Mouse (Mus musculus) T-helper 2 cell (primary cell): ENCODE results near the gene Gng7.

Source experiments
- in situ Hi-C: fragments of 300-600 bp; cut with MboI, MseI; formaldehyde crosslinking; loops from one replicate; pipeline ENCODE4 v1.15.1; 2025; ENCODE audit warnings: high pct_unique_total_duplicates

Gene Gng7

GRCm38 (mm10) chr10:80948570-80948969 is 66.2 kb downstream of the Gng7 start:
- in situ Hi-C loops: no loop called here

GRCm38 (mm10) chr10:80947802-80948201 is 66.9 kb downstream of the Gng7 start:
- in situ Hi-C loops: no loop called here

- in situ Hi-C loops: no loop called here
These were observed 67.9 kb downstream of the Gng7 start for GRCm38 (mm10) chr10:80946684-80947437.

- in situ Hi-C loops: no loop called here
These were observed 70.5 kb downstream of the Gng7 start for GRCm38 (mm10) chr10:80944231-80944630.

GRCm38 (mm10) chr10:80943701-80944100 is 71.0 kb downstream of the Gng7 start:
- in situ Hi-C loops: no loop called here

GRCm38 (mm10) chr10:80942919-80943318 is 71.8 kb downstream of the Gng7 start:
- in situ Hi-C loops: no loop called here

- in situ Hi-C loops: no loop called here
These were observed 73.8 kb downstream of the Gng7 start for GRCm38 (mm10) chr10:80940988-80941347.

GRCm38 (mm10) chr10:80940320-80940987 is 74.3 kb downstream of the Gng7 start:
- in situ Hi-C loops: no loop called here

GRCm38 (mm10) chr10:80939671-80940070 is 75.1 kb downstream of the Gng7 start:
- in situ Hi-C loops: loop anchor here (10.0 kb wide), 1 partner anchor 795 kb away; the partner anchor contains the start of genes Cbarp and Midn

GRCm38 (mm10) chr10:80938831-80939550 is 75.8 kb downstream of the Gng7 start:
- in situ Hi-C loops: loop anchor here (10.0 kb wide), 1 partner anchor 794 kb away; the partner anchor contains the start of genes Cbarp and Midn

- in situ Hi-C loops: loop anchor here (10.0 kb wide), 1 partner anchor 793 kb away; the partner anchor contains the start of genes Cbarp and Midn
These were observed 77.1 kb downstream of the Gng7 start for GRCm38 (mm10) chr10:80937646-80938045.

- in situ Hi-C loops: loop anchor here (10.0 kb wide), 1 partner anchor 792 kb away; the partner anchor contains the start of genes Cbarp and Midn
These were observed 78.0 kb downstream of the Gng7 start for GRCm38 (mm10) chr10:80936810-80937164.

- in situ Hi-C loops: loop anchor here (10.0 kb wide), 1 partner anchor 791 kb away; the partner anchor contains the start of genes Cbarp and Midn
These were observed 78.5 kb downstream of the Gng7 start for GRCm38 (mm10) chr10:80936135-80936809.

GRCm38 (mm10) chr10:80935698-80936097 is 79.0 kb downstream of the Gng7 start:
- in situ Hi-C loops: loop anchor here (10.0 kb wide), 1 partner anchor 791 kb away; the partner anchor contains the start of genes Cbarp and Midn

- in situ Hi-C loops: loop anchor here (10.0 kb wide), 1 partner anchor 790 kb away; the partner anchor contains the start of genes Cbarp and Midn
These were observed 79.5 kb downstream of the Gng7 start for GRCm38 (mm10) chr10:80935241-80935640.

- in situ Hi-C loops: loop anchor here (10.0 kb wide), 1 partner anchor 790 kb away; the partner anchor contains the start of genes Cbarp and Midn
These were observed 80.4 kb downstream of the Gng7 start for GRCm38 (mm10) chr10:80934136-80934985.

GRCm38 (mm10) chr10:80933421-80933979 is 81.2 kb downstream of the Gng7 start:
- in situ Hi-C loops: loop anchor here (10.0 kb wide), 1 partner anchor 789 kb away; the partner anchor contains the start of genes Cbarp and Midn

- in situ Hi-C loops: loop anchor here (10.0 kb wide), 1 partner anchor 788 kb away; the partner anchor contains the start of genes Cbarp and Midn
These were observed 81.9 kb downstream of the Gng7 start for GRCm38 (mm10) chr10:80932700-80933420.

GRCm38 (mm10) chr10:80932206-80932605 is 82.5 kb downstream of the Gng7 start:
- in situ Hi-C loops: loop anchor here (10.0 kb wide), 1 partner anchor 787 kb away; the partner anchor contains the start of genes Cbarp and Midn
